Mouse (Mus musculus) thymus, postnatal 4 days (tissue): ENCODE measurements around the gene Myo18a.

Source experiments
- DNase-seq: peaks from one replicate; pipeline ENCODE4 v3.0.0; 2021

The Myo18a gene

GRCm38 (mm10) chr11:77771879-77772713, 9.1 kb downstream of the Myo18a start:
- peak; percentile 59 for DNase-seq

DNA sequence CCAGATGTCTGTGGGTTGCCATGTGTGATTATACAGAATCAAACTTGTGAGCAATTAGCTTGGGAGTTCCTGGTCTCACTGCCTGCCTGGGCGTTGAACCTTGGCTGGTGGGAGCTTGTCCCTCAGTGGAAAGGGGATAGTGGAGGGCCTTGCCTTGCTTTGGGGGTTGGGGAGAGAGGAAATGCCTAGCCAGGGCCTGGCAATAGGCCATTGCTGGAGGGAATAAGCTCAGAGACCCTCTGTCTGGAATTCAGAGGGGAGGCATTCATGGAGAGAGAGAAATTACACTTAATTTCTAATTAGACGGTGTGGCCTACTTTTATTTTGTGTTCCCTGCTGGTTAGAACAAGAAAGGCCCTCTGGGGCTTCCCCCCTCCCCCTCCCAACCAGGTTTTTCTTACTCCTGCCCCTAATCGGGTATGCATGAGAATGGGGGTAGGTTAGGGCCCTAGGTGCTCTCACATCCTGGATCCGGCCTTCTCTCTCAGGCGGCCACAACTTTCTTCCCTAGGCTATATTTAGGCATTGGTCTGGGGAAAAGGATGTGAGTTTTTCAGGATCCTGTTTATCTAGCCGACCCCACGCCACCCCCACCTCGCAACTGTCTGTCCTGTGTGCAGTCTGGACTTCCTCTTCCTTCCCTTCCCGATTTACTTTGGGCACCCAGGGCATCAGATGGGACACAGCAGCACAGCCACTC, 12.8 kb downstream of the Myo18a start:
- DNase-seq, result no peak

- DNase-seq, result no peak
These were observed 14.4 kb downstream of the Myo18a start for GRCm38 (mm10) chr11:77777436-77777835.

DNA sequence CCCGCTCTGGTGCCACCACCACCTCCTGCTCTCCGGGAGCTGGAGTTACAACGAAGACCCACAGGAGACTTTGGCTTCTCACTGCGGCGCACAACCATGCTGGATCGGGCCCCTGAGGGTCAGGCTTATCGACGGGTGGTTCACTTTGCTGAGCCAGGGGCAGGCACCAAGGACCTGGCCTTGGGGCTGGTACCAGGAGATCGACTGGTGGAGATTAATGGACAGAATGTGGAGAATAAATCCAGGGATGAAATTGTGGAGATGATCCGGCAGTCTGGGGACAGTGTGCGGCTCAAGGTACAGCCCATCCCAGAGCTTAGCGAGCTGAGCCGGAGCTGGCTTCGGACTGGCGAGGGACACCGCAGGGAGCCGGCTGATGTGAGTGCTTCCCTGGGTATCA, 14.9 kb downstream of the Myo18a start:
- DNase-seq, result no peak

DNA sequence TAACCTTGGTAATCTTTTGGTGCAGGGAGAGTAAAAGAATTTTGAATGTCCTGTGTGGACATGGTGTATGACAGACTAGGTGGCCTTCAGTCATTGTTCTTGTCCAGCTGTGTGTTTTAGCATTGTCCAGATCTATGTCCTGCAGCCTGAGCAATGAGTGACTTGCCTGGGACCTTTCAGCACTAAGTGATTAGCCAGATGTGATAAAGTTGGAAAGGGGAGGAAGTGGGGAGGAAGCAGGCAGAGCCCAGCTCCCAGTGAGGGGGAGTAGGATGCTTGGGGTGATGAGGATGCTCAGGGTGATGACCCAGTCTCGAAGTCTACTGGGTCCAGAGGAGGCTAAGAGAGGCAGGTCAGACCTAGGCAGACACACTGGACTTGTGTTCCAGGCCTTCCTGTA, 16.2 kb downstream of the Myo18a start:
- DNase-seq, result no peak

DNA sequence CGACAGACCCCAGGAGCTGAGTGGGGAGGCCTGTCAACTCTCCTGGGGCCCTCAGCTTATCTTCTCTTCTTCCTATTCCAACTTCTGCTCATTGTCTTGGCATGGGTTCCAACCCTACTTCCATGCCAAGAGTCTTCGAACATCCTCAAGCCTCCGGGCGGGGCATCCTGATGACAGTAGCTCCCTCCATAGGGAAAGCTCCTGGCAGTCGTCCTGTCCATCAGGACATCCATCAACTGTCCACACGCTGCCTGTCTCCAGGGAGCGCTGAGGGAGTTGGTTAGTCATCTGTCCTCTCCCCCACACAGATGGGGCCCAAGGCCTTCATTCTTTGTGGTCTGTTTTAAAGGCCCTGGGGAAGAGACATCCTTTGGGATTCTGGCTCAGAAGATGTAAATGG, 18.0 kb downstream of the Myo18a start:
- no peak for DNase-seq

DNA sequence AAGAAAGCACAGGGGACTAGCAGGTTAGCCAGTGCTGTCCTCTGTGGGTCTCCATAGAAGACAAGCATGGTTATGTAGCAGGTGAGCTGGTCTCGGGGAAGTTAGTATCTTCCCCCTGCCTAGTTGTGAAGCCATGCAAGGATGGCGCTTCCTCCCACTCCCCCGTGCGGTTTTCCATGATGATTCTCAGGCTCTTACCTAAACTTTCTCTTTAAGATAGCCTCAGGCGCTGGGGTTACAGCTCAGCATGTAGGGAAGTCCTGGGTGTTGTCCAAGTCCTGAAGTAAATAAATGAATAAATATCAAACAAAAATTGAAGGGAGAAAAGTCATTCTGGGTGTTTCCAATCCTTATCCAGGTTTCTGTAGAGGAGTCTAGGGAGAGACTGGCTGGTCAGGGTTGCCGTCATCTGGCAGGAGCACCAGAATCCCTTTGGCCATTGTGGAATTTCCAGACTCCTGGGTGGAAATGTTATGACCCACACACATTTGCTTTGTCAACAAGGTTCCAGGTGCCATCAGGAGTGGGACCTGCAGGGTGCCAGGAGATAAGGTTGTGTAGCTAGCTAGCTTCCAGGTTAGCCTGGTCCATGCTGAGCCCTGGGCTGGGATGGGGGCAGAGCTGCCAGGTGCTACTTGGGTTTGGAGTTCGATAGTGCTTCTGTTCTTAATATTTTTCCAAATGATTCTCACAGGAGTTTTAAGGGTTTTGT, 19.2 kb downstream of the Myo18a start:
- DNase-seq, result no peak

DNA sequence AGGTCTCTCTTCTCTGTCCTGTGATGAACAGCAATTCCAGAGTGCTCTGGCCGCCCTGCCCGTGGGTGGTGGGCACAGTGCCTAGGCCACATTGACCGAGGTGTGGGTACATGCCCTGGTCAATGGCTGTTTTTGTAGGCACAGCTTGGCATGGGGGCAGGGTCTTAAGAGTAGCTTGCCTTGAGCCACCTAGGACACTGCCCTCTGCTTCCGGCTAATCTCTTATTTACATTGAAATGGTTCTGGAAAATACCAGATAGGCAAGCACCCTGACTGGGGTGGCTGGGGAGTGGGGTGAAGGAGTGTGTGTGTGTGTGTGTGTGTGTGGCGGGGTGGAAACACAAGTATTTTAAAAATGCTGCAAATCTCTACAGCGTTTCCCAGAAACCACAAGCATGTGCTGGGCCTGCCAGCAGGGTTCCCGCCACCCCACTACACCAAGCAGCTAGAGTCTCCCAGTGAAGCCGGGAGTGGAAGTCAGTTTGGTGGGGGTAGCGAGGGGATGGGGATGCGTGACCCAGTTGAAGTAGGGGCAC, 20.2 kb downstream of the Myo18a start:
- no peak for DNase-seq

- DNase-seq, result peak; percentile 71
These were observed 21.0 kb downstream of the Myo18a start for GRCm38 (mm10) chr11:77783747-77784646.

DNA sequence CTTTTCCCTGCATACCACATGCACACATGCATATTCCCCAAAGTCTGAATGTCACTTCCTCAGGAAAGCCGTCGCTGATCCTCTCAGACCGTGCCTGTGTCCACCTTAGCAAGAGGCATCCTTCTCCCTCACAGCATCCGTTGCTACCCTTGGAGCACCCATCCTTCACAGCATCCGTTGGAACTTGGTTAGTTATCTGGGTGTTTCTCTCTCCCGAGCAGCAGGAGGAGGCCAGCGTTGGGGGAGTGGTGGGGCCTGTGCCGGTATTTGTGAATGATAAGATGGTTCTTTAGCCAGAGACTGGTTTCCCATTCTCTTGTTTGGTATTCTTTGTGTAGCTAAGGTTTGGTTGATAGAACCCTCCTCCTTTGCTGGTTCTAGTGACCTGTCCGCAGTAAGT, 21.8 kb downstream of the Myo18a start:
- DNase-seq, result no peak

- no peak for DNase-seq
These were observed 22.3 kb downstream of the Myo18a start for GRCm38 (mm10) chr11:77785396-77785767.

DNA sequence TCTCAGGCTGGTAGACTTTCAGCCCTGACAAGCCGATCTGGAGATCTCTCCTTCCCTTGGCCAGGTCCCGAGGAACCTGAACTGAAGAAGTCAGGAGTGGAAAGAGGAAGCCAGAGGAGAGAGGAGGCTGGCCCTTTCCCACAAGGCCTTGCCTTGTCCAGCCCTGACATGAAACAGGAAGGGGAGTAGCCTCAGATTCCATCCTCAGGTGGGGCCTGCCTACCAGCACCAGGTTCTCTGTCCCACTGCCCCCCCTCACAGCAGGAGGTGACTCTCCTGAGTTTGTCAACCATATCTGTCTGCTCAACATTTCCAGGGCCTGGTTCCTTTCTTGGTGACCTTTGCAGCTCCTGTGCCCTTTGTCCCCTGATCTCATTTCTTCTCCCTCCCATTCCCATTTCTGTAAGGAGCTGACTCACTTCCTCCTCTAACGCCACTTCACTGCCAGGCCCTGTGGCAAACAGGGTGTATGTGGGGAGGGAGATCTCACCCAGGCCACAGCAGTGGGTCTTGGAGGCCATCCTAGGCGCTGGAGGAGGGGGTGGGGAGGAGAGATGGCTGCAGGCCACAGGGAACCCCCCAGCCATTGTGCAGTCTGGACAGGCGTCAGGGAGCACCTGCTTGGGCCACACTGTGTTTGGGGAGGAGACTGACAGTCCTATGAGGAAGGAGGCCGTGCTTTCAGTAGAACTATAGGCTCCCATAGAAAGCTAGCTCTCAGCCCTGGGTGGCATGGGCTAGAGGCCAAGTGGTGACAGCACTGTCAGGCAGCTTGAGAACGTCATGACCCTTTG, 22.9 kb downstream of the Myo18a start:
- DNase-seq, result no peak

- DNase-seq, result no peak
These were observed 24.7 kb downstream of the Myo18a start, which contains the start of gene Gm10277 for GRCm38 (mm10) chr11:77787707-77788106. Gene Gm10277 (minus strand): TSS chr11:77787747.

- DNase-seq, result no peak
These were observed 26.5 kb downstream of the Myo18a start for GRCm38 (mm10) chr11:77789512-77789911.

GRCm38 (mm10) chr11:77790286-77790685, 27.2 kb downstream of the Myo18a start:
- peak; percentile 66 for DNase-seq

GRCm38 (mm10) chr11:77791241-77791727, 28.2 kb downstream of the Myo18a start:
- DNase-seq, result peak; percentile 36

GRCm38 (mm10) chr11:77791752-77792565, 28.9 kb downstream of the Myo18a start:
- DNase-seq, result peak; percentile 87

DNA sequence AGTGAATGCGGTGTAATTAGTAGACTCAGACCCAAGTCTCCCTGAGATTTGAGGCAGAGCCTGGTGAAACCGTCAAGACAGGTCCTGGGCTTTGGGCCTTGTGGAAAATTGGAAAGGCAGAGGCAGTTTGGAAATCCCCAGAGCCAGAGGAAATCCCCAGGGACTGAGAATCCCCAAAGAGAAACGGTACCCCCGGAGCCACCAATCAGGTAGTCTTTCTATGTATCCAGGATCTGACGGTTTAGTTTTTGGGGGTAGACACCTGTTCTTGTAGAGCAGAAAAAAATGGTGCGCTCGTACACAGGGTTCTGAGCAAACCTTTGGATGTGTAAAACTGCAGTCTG, 29.5 kb downstream of the Myo18a start:
- DNase-seq, result no peak

DNA sequence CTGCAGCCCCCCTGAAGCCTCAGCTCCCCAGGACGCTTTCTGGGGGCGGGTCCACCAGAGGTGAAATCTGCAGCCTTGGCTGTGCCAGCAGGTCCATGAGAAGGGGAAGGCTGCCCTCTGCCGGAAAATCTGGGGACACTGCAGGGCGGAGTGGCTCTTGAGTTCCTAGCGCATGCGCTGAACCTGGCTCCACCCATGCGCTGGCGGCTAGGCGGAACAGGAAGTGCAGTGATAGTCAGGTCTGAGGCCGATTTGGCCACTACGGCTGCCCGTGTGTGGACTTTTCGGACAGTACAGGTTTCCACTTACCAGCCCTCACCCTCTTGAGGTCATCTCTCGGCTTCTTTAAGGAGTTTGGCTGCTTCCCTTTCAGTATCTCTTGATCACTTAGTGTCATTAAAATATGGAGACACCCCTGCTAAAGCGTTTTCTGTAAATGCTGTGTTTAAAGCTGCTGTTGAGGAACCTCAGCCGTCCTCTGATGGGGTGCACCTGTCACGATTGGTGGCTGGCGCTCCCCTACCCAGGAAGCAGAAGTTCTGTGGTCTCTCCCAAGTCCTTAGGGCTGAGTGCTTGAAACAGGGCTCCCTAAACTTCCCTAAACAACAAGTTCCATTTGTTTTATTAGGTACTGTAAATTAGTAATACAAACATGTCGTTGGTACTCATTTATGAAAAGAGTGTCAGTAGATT, 30.3 kb downstream of the Myo18a start:
- peak; percentile 98 for DNase-seq

DNA sequence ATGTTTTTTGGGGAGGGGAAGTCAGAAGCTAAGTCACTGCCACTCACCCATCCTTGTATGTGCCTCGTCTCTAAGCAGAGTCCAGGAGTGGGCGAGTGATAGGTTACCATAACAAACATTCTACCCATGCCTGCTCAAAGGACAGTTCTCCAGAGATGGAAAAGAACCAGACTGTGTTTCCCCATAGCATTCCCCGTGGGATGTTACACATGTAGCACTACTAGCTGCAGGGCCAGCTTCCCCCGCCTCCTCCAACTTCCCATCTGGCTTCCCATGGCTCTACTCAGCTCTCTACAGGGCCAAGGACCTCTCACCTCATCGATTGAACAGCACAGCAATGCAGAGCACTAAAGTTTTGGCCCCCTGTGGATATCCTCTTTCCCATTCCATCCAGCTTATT, 32.2 kb downstream of the Myo18a start:
- no peak for DNase-seq
